Mouse (Mus musculus) C2C12 (cell line): Measurements from ENCODE around the gene Eif2ak3. TPM values are rescaled to one million over a fixed set of nuclear protein-coding genes. Genes with fewer than 3 reads are reported as not detected.
A peak's percentile ranks its signal among the peaks of the same experiment; 100 is the strongest.

Source experiments
- H3K27me3 ChIP-seq: one replicate; pipeline ENCODE4 v1.6.1; 2011; ENCODE audit not compliant: control insufficient read depth, insufficient read depth, insufficient read length
- H3K36me3 ChIP-seq: one replicate; pipeline ENCODE4 v1.6.1; 2011; ENCODE audit not compliant: control insufficient read depth, insufficient read depth
- H3K4me3 ChIP-seq: one replicate; pipeline ENCODE4 v1.5.1; 2011; ENCODE audit warnings: mild to moderate bottlenecking, control low read depth; ENCODE audit not compliant: poor library complexity, insufficient read depth, severe bottlenecking
- H3K79me2 ChIP-seq: one replicate; pipeline ENCODE4 v1.6.1; 2011; ENCODE audit not compliant: control insufficient read depth, insufficient read depth
- H3K79me3 ChIP-seq: one replicate; pipeline ENCODE4 v1.6.1; 2011; ENCODE audit warnings: low read depth, control low read depth
- H3ac ChIP-seq: one replicate; pipeline ENCODE3; 2011; ENCODE audit warnings: low read depth; ENCODE audit not compliant: control insufficient read depth, insufficient read length
- CEBPB ChIP-seq: IDR thresholded peaks from one replicate; pipeline ENCODE4 v1.6.1; 2011; ENCODE audit warnings: low read depth, mild to moderate bottlenecking, control low read depth, moderate library complexity
- CTCF ChIP-seq: IDR thresholded peaks from one replicate; pipeline ENCODE4 v1.5.1; 2011; ENCODE audit not compliant: control insufficient read depth, insufficient read depth, insufficient read length
- FOSL1 ChIP-seq: IDR thresholded peaks from one replicate; pipeline ENCODE4 v1.8.0; 2011; ENCODE audit warnings: mild to moderate bottlenecking, low read length; ENCODE audit not compliant: poor library complexity, insufficient read depth, severe bottlenecking
- MAX ChIP-seq: IDR thresholded peaks from one replicate; pipeline ENCODE4 v1.6.1; 2011; ENCODE audit warnings: mild to moderate bottlenecking, control low read depth
- MYOD1 ChIP-seq: IDR thresholded peaks from one replicate; pipeline ENCODE4 v1.6.1; 2011; ENCODE audit warnings: low read depth; ENCODE audit not compliant: control insufficient read depth, insufficient read length
- MYOG ChIP-seq: IDR thresholded peaks from one replicate; pipeline ENCODE4 v1.6.1; 2011; ENCODE audit not compliant: control insufficient read depth, insufficient read length; ENCODE audit errors: extremely low read depth
- USF1 ChIP-seq: IDR thresholded peaks from one replicate; pipeline ENCODE4 v1.6.1; 2011; ENCODE audit warnings: low read depth, mild to moderate bottlenecking, control low read depth, moderate library complexity
- long read RNA-seq, 2 experiments: library from polyadenylated mRNA; unstranded; transcript quantifications; one replicate each; pipeline ENCODE4 v2.0.0; 2019 to 2020
- polyA plus RNA-seq: library from polyadenylated mRNA; unstranded; fragments of >200 nt; fragmentation: generic; extraction: Trizol; gene quantifications from one replicate; pipeline ENCODE4 v1.2.1, GENCODE M21; 2012; ENCODE audit warnings: missing spikeins

The Eif2ak3 gene
- 4.2 TPM for polyA plus RNA-seq
- long read RNA-seq, experiment 1, full-length matches to known transcripts: 1 of 5 reads
- long read RNA-seq, experiment 1, partial matches to known transcripts: 4 of 5 reads
- long read RNA-seq, experiment 1, other reads (novel, unspliced or antisense): 0 of 5 reads
- long read RNA-seq, experiment 2, full-length matches to known transcripts: 20 of 28 reads
- long read RNA-seq, experiment 2, partial matches to known transcripts: 3 of 28 reads
- long read RNA-seq, experiment 2, other reads (novel, unspliced or antisense): 5 of 28 reads

DNA sequence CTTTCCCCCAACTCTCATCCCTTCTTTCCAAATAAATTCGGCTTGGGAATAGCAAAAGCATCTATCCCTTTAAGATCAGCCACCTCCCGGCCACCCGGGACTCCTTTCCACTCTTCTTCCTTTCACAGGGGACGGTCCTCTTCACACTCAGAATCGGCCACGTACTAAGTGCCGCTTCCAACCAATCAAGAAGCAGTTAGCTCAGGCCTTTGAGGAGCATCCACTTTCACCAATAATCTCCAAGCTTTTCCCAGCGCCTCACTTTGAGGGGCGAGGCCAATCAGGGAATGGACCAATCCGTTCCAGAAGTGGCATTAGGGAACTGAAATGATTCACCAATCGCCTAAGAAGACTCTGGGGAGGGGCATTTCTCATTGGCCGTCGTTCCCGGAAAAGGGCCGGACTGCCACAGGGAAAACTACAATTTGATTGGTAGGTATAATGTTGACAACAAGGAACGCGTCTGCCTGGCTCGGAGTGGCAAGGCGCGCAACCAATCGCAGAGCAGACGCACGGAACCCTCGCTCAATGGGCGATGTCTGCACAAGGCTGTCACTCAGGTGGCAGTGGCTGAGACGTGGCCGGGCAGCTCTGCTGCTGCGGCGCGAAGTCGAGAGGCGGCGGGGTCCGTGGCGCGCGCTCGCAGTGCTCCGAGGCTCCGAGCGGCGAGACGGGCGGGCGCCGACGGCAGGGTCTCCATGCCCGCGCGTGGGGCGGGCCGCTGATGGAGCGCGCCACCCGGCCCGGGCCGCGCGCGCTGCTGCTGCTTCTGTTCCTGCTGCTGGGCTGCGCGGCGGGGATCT lies at the start of gene Eif2ak3:
Gene Eif2ak3, plus strand, starts transcription at position 514 of the 803 bp plus-strand sequence.
- H3K27me3 ChIP-seq: no peaks in the 10 kb centered on the region
- peak within 1 kb of the TSS; percentile 79 for H3K4me3 ChIP-seq
- H3K79me3 ChIP-seq: peaks cover 4% of the 10 kb centered on the region
- H3ac ChIP-seq: peak within 1 kb of the TSS; percentile 91
- no peak for TF ChIP-seq MYOG
- TF ChIP-seq MAX: peak; percentile 60
- peaks cover 3% of the 10 kb centered on the region for H3K36me3 ChIP-seq
- peaks cover 21% of the 10 kb centered on the region for H3K79me2 ChIP-seq

DNA sequence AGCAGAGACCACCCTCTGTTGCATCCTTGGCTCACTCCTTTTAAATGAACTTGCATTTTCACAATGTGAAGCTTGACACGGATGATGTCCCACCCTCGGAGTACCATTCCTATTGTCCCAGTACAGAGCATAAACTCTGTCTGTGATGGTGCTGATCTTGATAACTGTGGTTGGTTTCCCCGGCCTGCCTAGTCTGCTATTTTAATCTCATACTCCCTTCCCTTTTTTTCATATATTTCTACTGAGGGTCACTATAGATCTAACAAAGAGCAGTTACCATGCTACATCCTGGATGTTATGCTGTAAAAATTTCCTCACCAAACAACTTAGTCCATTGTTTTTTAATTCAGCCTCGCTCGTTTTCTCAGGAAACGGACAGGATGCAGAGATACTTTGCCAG lies 47.4 kb upstream of the Eif2ak3 start:
- TF ChIP-seq USF1 (no peak), MYOG (no peak), MYOD1 (no peak), CTCF (no peak), CEBPB (no peak), FOSL1 (no peak), MAX (no peak)
- no peak overlapping the region for H3ac ChIP-seq
- no peak overlapping the region for H3K4me3 ChIP-seq
- no peaks in the 10 kb centered on the region for H3K27me3 ChIP-seq
- H3K79me2 ChIP-seq: no peaks in the 10 kb centered on the region
- no peaks in the 10 kb centered on the region for H3K36me3 ChIP-seq
- no peaks in the 10 kb centered on the region for H3K79me3 ChIP-seq

DNA sequence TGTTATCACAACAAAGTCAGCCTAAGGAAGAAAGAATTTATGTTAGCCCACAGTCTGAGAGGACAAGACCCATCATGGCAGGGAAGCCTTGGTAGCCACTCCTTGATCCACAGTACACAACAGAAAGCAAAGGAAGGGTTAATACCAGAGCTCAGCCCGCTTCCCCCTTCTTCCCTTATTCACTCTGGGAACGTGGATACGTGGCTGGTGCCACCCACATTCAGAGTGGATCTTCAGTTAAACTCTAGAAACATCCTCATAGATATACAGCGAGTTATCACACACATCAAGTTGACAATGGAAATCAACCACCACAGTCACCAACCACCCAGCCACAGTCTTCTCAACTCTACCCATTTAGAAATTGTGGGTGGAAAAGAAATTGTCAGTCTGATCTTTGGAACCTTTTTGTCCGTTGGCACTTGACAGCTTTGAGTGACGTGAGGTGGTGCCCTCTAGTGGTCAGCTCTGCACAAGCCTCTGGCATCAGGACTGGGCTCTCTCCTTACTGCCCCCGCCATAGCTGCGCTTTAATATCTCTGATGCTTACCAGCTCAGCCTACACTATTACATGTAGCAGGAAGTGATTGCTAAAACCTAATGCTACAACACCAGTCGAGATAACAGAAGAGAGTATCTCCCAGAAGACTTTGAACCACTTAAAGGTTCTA lies 46.6 kb upstream of the Eif2ak3 start:
- peaks cover 5% of the 10 kb centered on the region for H3K27me3 ChIP-seq
- no peaks in the 10 kb centered on the region for H3K36me3 ChIP-seq
- no peak overlapping the region for H3K4me3 ChIP-seq
- TF ChIP-seq CTCF (peak; percentile 66), MAX (no peak)
- H3K79me2 ChIP-seq: no peaks in the 10 kb centered on the region
- no peak overlapping the region for H3ac ChIP-seq
- H3K79me3 ChIP-seq: no peaks in the 10 kb centered on the region

DNA sequence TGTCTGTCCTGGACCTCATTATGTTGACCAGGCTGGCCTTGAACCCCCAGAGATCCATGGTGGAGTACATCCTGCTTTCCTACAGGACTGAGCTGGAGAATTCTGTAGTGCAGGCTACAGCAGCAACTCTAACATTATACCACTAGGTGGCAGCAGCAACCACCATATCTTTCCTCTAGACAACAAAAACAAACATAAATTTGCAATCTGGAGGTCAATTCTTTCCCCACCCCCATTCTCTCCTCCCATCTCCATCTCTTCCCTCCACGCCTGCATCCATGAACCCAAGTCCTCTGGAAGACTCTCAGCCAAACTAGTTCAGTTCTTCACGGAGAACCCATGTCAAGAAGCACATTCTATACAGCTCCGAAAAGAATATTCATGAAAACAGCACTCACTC lies 39.7 kb upstream of the Eif2ak3 start:
- Histone ChIP-seq H3K36me3 (no peaks in the 10 kb centered on the region), H3K27me3 (peaks cover 7% of the 10 kb centered on the region), H3ac (no peak overlapping the region), H3K79me3 (no peaks in the 10 kb centered on the region), H3K79me2 (no peaks in the 10 kb centered on the region), H3K4me3 (no peak overlapping the region)
- TF ChIP-seq CTCF (peak; percentile 14), FOSL1 (no peak)

DNA sequence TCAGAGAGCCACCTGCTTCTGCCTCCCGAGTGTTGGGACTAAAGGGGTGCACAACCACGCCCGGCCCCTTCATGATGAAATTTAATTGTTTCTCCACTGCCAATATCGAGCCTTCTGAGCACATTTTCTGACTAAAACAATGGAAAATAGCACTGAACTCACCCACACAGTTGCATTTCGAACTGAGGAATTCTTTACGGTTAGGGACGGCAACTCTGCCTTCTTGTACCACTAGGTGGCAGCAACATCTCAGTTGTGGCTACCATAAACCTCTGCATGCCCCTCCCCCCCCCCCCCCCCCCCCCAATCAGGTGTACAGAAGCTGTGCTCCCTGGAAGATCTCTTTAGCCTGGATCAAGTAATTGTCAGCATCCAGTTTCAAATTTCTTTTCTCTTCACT lies 39.0 kb upstream of the Eif2ak3 start:
- no peaks in the 10 kb centered on the region for H3K36me3 ChIP-seq
- no peaks in the 10 kb centered on the region for H3K79me3 ChIP-seq
- H3K27me3 ChIP-seq: peaks cover 7% of the 10 kb centered on the region
- no peak overlapping the region for H3K4me3 ChIP-seq
- TF ChIP-seq CTCF: peak; percentile 66
- no peak for TF ChIP-seq MAX
- no peak overlapping the region for H3ac ChIP-seq
- H3K79me2 ChIP-seq: no peaks in the 10 kb centered on the region

DNA sequence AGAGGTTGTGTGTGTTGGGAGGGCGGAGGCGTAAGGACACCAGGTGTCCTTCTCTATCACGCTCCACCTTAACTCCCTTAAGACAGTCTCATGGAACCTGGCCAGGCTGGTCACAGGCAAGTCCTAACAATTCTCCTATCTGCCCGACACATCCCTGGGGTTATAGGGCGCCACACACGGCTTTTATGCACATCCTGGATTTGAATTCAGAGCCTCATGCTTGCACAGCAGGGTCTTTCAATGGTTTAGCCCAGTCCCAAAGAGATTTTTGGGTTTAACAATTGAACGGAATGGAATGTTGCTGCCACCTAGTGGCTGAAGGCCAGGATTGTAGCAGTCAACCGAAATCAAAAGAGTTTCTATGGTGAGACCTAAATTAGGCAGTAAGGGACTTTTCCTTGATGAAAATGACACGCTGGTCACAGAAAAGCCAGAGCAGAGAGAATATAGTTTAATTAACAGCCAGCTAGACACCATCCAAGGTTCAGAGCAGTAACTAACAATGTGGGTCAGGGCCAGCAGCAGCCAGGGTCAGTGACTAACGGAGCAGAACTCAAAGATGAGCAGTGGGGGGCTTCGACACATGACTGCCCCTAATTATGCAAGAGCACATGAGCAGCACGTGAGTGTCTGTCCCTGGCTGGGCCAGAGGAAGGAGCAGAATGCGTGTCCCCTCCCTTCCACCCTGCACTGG lies 38.3 kb upstream of the Eif2ak3 start:
- TF ChIP-seq CTCF: peak; percentile 12
- TF ChIP-seq MAX: no peak
- no peak for TF ChIP-seq MYOG
- H3K4me3 ChIP-seq: no peak overlapping the region

More for the DNA sequence above, 38.3 kb upstream of the Eif2ak3 start:
- H3K79me2 ChIP-seq: no peaks in the 10 kb centered on the region
- peaks cover 7% of the 10 kb centered on the region for H3K27me3 ChIP-seq
- H3K79me3 ChIP-seq: no peaks in the 10 kb centered on the region
- H3ac ChIP-seq: no peak overlapping the region
- H3K36me3 ChIP-seq: no peaks in the 10 kb centered on the region
